Mouse (Mus musculus) intestine, postnatal 0 days (tissue): ENCODE measurements around the gene Dock8. TPM values are rescaled to one million over a fixed set of nuclear protein-coding genes. Genes with fewer than 3 reads are reported as not detected.
"Not testable (repeated sequence)": the region's sequence is repeated elsewhere in the genome, so short reads cannot be mapped to it uniquely, and the experiment has no call there.

ENCODE experiments used
- ATAC-seq: fragments of 200-750 bp; cut with Nextera tagmentation; 2 replicates; pipeline ENCODE4 v1.8.0; 2017; ENCODE audit warnings: mild to moderate bottlenecking, moderate TSS enrichment, moderate library complexity
- H3K27ac ChIP-seq: fragments of 300-500 bp; sonication (generic); 2 replicates; pipeline ENCODE4 v1.5.1; 2014; ENCODE audit warnings: mild to moderate bottlenecking, low read depth, low read length, moderate library complexity
- H3K27me3 ChIP-seq: fragments of 300-500 bp; sonication (generic); replicated peaks from 2 replicates; pipeline ENCODE4 v1.6.1; 2014; ENCODE audit warnings: low read length, mixed read lengths; ENCODE audit not compliant: control insufficient read depth, insufficient read depth
- H3K36me3 ChIP-seq: fragments of 300-500 bp; sonication (generic); 2 replicates; pipeline ENCODE4 v1.6.1; 2014; ENCODE audit warnings: mild to moderate bottlenecking, moderate library complexity; ENCODE audit not compliant: control insufficient read depth, insufficient read depth
- H3K4me1 ChIP-seq: fragments of 300-500 bp; sonication (generic); replicated peaks from 2 replicates; pipeline ENCODE4 v1.6.1; 2014; ENCODE audit warnings: antibody characterized with exemption, low read length, mixed read lengths; ENCODE audit not compliant: control insufficient read depth, insufficient read depth
- H3K4me2 ChIP-seq: fragments of 300-500 bp; sonication (generic); replicated peaks from 2 replicates; pipeline ENCODE4 v1.6.1; 2014; ENCODE audit warnings: low read depth, mild to moderate bottlenecking, moderate library complexity
- H3K4me3 ChIP-seq: fragments of 300-500 bp; sonication (generic); 2 replicates; pipeline ENCODE4 v1.5.1; 2014; ENCODE audit warnings: low read depth, low read length
- H3K9ac ChIP-seq: fragments of 300-500 bp; sonication (generic); 2 replicates; pipeline ENCODE4 v1.6.1; 2014; ENCODE audit warnings: mild to moderate bottlenecking, low read depth, low read length
- H3K9me3 ChIP-seq: fragments of 300-500 bp; sonication (generic); 2 replicates; pipeline ENCODE4 v1.6.1; 2016; ENCODE audit warnings: mixed run types; ENCODE audit not compliant: control insufficient read depth
- CTCF ChIP-seq: sonication (generic); IDR thresholded peaks from 2 replicates; pipeline ENCODE4 v1.5.1; 2016; ENCODE audit warnings: low read depth, mild to moderate bottlenecking, control low read depth, antibody characterized with exemption, moderate library complexity
- WGBS: fragments of 180-500 bp; shearing (Covaris S2); extraction: QIAGEN DNeasy Blood & Tissue Kit; methylation state at CpG from one replicate; pipeline ENCODE4 v1.1.7; 2014; 5-methylcytosine and 5-hydroxymethylcytosine counted together
- polyA plus RNA-seq: library from polyadenylated mRNA; unstranded; fragments of >200 nt; fragmentation: Nextera tagmentation; extraction: Ambion mirVana; gene quantifications from 2 replicates; pipeline ENCODE4 v1.2.1, GENCODE M21; 2015

Gene Dock8
- polyA plus RNA-seq, 1 experiment from 2014 or later, result 7.5 TPM

DNA sequence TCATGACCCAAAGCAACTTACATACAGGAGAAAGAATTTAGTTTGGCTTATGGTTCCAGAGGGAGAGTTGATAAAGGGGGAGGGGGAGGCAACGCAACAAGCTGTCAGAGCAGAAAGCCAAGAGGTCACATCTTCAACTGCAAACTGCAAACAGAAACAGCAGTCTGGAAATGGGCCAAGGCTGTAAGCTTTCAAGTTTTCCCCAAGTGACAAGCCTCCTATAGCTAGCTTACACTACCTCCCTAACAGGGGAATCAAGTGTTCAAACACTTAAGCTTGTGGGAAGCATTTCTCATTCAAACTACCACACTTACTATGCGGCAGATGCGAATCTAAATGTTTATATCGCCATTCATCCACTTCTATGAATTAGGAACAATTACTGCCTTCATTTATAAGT lies 4.5 kb downstream of the Dock8 start:
- Histone ChIP-seq H3K9ac (no peak overlapping the region), H3K4me1 (no peaks in the 10 kb centered on the region), H3K36me3 (no peaks in the 10 kb centered on the region), H3K27me3 (0 out of 2 replicates have a peak, but pooled peaks cover 7% of the 10 kb centered on the region), H3K27ac (no peak overlapping the region), H3K4me3 (no peak overlapping the region), H3K4me2 (no peak overlapping the region), H3K9me3 (no peaks in the 10 kb centered on the region)
- no peak for TF ChIP-seq CTCF
- no peak for ATAC-seq
- WGBS, result 47% methylated on average over 4 of the region's 4 CpGs

GRCm38 (mm10) chr19:25006686-25007085 lies 7.4 kb downstream of the Dock8 start:
- H3K36me3 ChIP-seq, result no peaks in the 10 kb centered on the region
- no peak overlapping the region for H3K27ac ChIP-seq
- H3K9me3 ChIP-seq, result no peaks in the 10 kb centered on the region
- no peak overlapping the region for H3K4me2 ChIP-seq
- H3K9ac ChIP-seq, result no peak overlapping the region
- no peaks in the 10 kb centered on the region for H3K27me3 ChIP-seq
- no peak for TF ChIP-seq CTCF
- H3K4me1 ChIP-seq, result no peaks in the 10 kb centered on the region
- no peak for ATAC-seq
- WGBS, result 82% methylated on average over 1 of the region's 1 CpGs
- H3K4me3 ChIP-seq, result no peak overlapping the region

DNA sequence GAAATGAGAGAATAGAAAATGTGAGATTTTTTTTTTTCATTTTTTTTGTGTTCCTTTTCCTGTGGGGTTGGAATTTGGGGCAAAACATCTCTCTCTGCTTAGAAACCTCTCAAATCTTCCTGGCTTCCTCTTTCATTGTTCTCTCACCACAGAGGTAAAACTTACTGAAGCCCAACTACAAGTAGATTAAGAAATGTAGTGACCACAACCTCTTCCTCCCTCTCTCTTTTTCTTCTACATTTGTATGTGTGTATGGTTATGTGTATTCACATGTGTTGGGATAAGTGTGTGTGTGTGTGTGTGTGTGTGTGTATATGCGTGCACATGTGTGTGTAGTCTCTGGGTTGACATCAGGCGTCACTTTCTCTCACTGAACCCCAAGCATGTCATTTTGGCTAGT lies 9.2 kb downstream of the Dock8 start:
- H3K9ac ChIP-seq, result no peak overlapping the region
- H3K4me3 ChIP-seq, result no peak overlapping the region
- ATAC-seq, result no peak
- H3K4me1 ChIP-seq, result no peaks in the 10 kb centered on the region
- no peak overlapping the region for H3K4me2 ChIP-seq
- H3K36me3 ChIP-seq, result no peaks in the 10 kb centered on the region
- H3K27ac ChIP-seq, result no peak overlapping the region
- no peaks in the 10 kb centered on the region for H3K27me3 ChIP-seq
- no peak for TF ChIP-seq CTCF
- no peaks in the 10 kb centered on the region for H3K9me3 ChIP-seq
- WGBS, result 82% methylated on average over 2 of the region's 2 CpGs

DNA sequence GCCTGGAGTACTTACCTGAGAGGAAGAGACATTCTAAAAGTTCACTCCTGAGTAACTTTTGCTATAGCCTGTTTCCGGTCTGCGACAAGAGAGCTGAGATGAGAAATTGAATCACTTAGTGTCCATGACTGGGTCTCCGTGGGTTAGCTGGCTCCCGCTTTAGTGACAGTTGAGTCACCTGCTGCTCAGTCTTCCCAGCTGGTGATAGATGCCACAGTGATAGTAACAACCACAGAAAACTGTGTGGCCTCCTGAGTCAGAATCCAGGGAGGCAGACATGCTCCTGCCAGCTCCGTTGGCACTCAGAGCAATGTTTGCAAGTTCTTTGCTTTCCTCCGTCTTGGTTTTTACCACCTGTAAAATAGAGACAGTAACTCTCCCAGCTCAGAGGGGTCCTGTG lies 23.4 kb downstream of the Dock8 start:
- Histone ChIP-seq H3K4me2 (no peak overlapping the region), H3K4me3 (no peak overlapping the region), H3K27ac (no peak overlapping the region), H3K27me3 (no peaks in the 10 kb centered on the region), H3K9ac (no peak overlapping the region), H3K4me1 (no peaks in the 10 kb centered on the region), H3K9me3 (no peaks in the 10 kb centered on the region), H3K36me3 (no peaks in the 10 kb centered on the region)
- ATAC-seq, result no peak
- TF ChIP-seq CTCF, result no peak
- WGBS, result 90% methylated on average over 6 of the region's 6 CpGs

DNA sequence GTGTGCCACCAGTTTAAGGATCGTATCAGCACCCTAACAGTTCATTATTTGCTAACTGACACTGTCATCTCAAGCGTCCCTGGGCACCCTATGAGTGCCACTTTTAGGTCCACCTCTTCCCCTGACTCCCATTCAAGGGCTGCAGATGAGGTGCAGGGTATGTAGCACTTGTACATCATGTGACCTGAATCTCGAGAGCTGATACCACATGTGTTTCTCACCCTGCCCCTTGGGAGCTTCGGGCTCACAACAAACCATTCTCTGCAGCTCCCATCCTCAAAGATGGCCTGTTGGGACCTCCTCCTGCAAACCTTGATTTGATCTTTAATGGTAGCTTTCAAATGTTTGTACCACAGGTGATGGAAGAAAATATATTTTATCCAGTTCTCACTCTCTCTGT lies 32.4 kb downstream of the Dock8 start:
- no peak for TF ChIP-seq CTCF
- 82% methylated on average over 4 of the region's 4 CpGs for WGBS

GRCm38 (mm10) chr19:25033008-25033407 lies 33.7 kb downstream of the Dock8 start:
- not testable (repeated sequence) for H3K9ac ChIP-seq, H3K4me1 ChIP-seq, H3K36me3 ChIP-seq, H3K4me2 ChIP-seq, H3K27me3 ChIP-seq, ATAC-seq, H3K27ac ChIP-seq, H3K9me3 ChIP-seq, H3K4me3 ChIP-seq
- WGBS, result 90% methylated on average over 6 of the region's 18 CpGs

More for the DNA sequence above, 32.4 kb downstream of the Dock8 start:
- ATAC-seq, result no peak
- Histone ChIP-seq H3K4me1 (no peaks in the 10 kb centered on the region; the same call in 1 of the 2 replicates), H3K27ac (no peak overlapping the region), H3K36me3 (no peaks in the 10 kb centered on the region), H3K4me2 (no peak overlapping the region), H3K9ac (no peak overlapping the region), H3K4me3 (no peak overlapping the region), H3K27me3 (no peaks in the 10 kb centered on the region), H3K9me3 (no peaks in the 10 kb centered on the region)

DNA sequence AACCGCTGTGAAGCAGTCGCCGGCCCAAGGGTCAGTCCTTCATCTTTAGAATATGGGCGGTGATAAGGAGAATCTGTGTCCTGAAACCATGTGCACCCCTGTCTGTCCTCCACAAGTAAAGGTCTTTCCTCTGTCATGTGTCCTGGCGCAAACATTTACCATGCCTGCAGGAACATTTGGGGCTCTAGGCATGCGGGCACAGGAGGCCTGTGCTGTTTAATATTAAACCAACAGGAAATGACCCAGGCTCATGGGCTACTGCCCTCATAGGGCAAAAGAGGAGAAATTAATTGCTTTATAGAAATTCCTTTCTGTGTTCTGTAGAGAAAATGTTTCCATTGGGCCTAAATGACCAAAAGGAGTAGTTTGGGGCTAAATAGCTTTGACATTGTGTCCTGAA lies 36.5 kb downstream of the Dock8 start:
- no peaks in the 10 kb centered on the region; the same call in 1 of the 2 replicates for H3K4me1 ChIP-seq
- ATAC-seq, result no peak
- no peak overlapping the region for H3K9ac ChIP-seq
- H3K4me2 ChIP-seq, result no peak overlapping the region
- H3K27ac ChIP-seq, result no peak overlapping the region
- no peak for TF ChIP-seq CTCF
- WGBS, result 73% methylated on average over 6 of the region's 6 CpGs
- no peak overlapping the region for H3K4me3 ChIP-seq
- no peaks in the 10 kb centered on the region for H3K9me3 ChIP-seq
- H3K27me3 ChIP-seq, result no peaks in the 10 kb centered on the region
- H3K36me3 ChIP-seq, result no peaks in the 10 kb centered on the region
